Mouse (Mus musculus): Measurements from ENCODE around the gene Arfgap2. TPM values are rescaled to one million over a fixed set of nuclear protein-coding genes. Genes with fewer than 3 reads are reported as not detected.

Arfgap2 gene
- polyA plus RNA-seq, 1 experiment from 2014 or later, result 84.0 TPM

- DNase-seq (ENCODE audit: low spot score) (peak; percentile 78), ATAC-seq (replicated peaks; ENCODE audit: low FRiP score) (peak; percentile 64)
- Histone ChIP-seq H3K4me2 (ENCODE audit: low read depth, low read length, severe bottlenecking) (no peak overlapping the region), H3K27ac (ENCODE audit: low read depth, low read length) (no peak overlapping the region), H3K9ac (ENCODE audit: low read length) (no peak overlapping the region), H3K4me1 (replicated peaks; ENCODE audit: control insufficient read depth, insufficient read depth, low read length) (no peaks in the 10 kb centered on the region), H3K27me3 (ENCODE audit: control insufficient read depth, insufficient read depth, low read length) (no peaks in the 10 kb centered on the region), H3K36me3 (ENCODE audit: control insufficient read depth, insufficient read depth, low read length) (peaks cover 8% of the 10 kb centered on the region; the same call in 1 of the 2 replicates), H3K9me3 (ENCODE audit: control insufficient read depth, low read length) (no peaks in the 10 kb centered on the region), H3K4me3 (ENCODE audit: low read depth, low read length) (no peak overlapping the region)
- WGBS, result 48% methylated on average over 10 of the region's 10 CpGs
Observed at GRCm38 (mm10) chr2:91278749-91279371, 14.1 kb downstream of the Arfgap2 start.

DNA sequence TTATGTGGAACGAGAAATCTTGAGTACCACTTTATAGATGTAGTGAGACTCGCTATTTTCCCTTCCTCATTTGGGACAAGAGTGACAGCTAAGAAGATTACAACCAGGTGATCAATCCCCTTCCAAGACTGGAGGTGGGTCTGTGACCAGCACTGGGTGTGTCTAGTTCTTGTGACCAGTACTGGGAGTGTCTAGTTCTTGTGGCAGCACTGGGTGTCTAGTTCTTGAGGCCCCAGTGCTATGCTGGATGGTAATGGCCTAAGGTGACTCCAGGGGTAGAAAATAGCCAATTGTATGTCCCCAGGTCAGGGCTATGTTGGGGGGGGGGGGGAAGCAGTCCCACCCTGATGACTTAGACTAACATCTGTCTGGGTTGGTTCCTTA is 14.6 kb downstream of the Arfgap2 start:
- no peaks in the 10 kb centered on the region for H3K4me1 ChIP-seq (replicated peaks; ENCODE audit: control insufficient read depth, insufficient read depth, low read length)
- no peak overlapping the region for H3K9ac ChIP-seq (ENCODE audit: low read length)
- no peaks in the 10 kb centered on the region for H3K27me3 ChIP-seq (ENCODE audit: control insufficient read depth, insufficient read depth, low read length)
- H3K4me3 ChIP-seq (ENCODE audit: low read depth, low read length), result no peak overlapping the region
- 91% methylated on average over 2 of the region's 2 CpGs for WGBS
- H3K9me3 ChIP-seq (ENCODE audit: control insufficient read depth, low read length), result no peaks in the 10 kb centered on the region
- DNase-seq (ENCODE audit: low spot score) (no peak), ATAC-seq (replicated peaks; ENCODE audit: low FRiP score) (peak; percentile 29; the same call in 1 of the 2 replicates)
- H3K27ac ChIP-seq (ENCODE audit: low read depth, low read length), result no peak overlapping the region
- peaks cover 8% of the 10 kb centered on the region; the same call in 1 of the 2 replicates for H3K36me3 ChIP-seq (ENCODE audit: control insufficient read depth, insufficient read depth, low read length)
- H3K4me2 ChIP-seq (ENCODE audit: low read depth, low read length, severe bottlenecking), result no peak overlapping the region

GRCm38 (mm10) chr2:91281366-91281765 is 16.6 kb downstream of the Arfgap2 start:
- H3K4me2 ChIP-seq (ENCODE audit: low read depth, low read length, severe bottlenecking), result no peak overlapping the region
- no peak overlapping the region for H3K9ac ChIP-seq (ENCODE audit: low read length)
- no peak; the same call in 1 of the 2 replicates for ATAC-seq (replicated peaks; ENCODE audit: low FRiP score)
- no peaks in the 10 kb centered on the region for H3K4me1 ChIP-seq (replicated peaks; ENCODE audit: control insufficient read depth, insufficient read depth, low read length)
- no peaks in the 10 kb centered on the region for H3K9me3 ChIP-seq (ENCODE audit: control insufficient read depth, low read length)
- WGBS, result 48% methylated on average over 5 of the region's 5 CpGs
- H3K36me3 ChIP-seq (ENCODE audit: control insufficient read depth, insufficient read depth, low read length), result no peaks in the 10 kb centered on the region; the same call in 1 of the 2 replicates
- no peak for DNase-seq (ENCODE audit: low spot score)
- no peak overlapping the region for H3K27ac ChIP-seq (ENCODE audit: low read depth, low read length)
- no peak overlapping the region for H3K4me3 ChIP-seq (ENCODE audit: low read depth, low read length)
- H3K27me3 ChIP-seq (ENCODE audit: control insufficient read depth, insufficient read depth, low read length), result no peaks in the 10 kb centered on the region

DNA sequence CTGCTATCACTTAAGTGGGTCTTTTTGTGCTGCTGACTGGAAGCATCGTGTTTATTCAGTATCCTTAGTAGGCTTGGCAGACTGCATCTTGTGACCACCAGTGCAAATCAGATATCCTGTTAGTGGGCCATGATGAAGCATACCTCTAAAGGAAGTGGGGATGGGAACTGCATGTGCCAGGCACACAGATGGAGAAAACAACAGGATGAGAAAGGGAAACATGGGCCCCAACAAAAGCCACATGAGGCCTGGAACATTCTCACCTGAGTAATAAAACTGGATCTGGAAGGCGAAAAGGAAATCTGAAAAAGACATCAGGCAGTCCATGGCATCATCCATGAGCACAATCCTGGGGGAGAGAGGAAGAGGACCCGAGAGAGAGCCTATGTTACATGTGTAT is 19.2 kb downstream of the Arfgap2 start:
- H3K4me1 ChIP-seq (replicated peaks; ENCODE audit: control insufficient read depth, insufficient read depth, low read length), result no peaks in the 10 kb centered on the region
- no peak overlapping the region for H3K4me2 ChIP-seq (ENCODE audit: low read depth, low read length, severe bottlenecking)
- no peaks in the 10 kb centered on the region for H3K27me3 ChIP-seq (ENCODE audit: control insufficient read depth, insufficient read depth, low read length)
- H3K4me3 ChIP-seq (ENCODE audit: low read depth, low read length), result no peak overlapping the region
- no peak overlapping the region for H3K27ac ChIP-seq (ENCODE audit: low read depth, low read length)
- WGBS, result 88% methylated on average over 3 of the region's 3 CpGs
- no peak overlapping the region; the same call in 1 of the 2 replicates for H3K9ac ChIP-seq (ENCODE audit: low read length)
- no peaks in the 10 kb centered on the region for H3K9me3 ChIP-seq (ENCODE audit: control insufficient read depth, low read length)
- no peak for ATAC-seq (replicated peaks; ENCODE audit: low FRiP score)
- no peaks in the 10 kb centered on the region for H3K36me3 ChIP-seq (ENCODE audit: control insufficient read depth, insufficient read depth, low read length)
- no peak for DNase-seq (ENCODE audit: low spot score)

GRCm38 (mm10) chr2:91284375-91285199 is 19.8 kb downstream of the Arfgap2 start:
- no peaks in the 10 kb centered on the region for H3K36me3 ChIP-seq (ENCODE audit: control insufficient read depth, insufficient read depth, low read length)
- H3K9me3 ChIP-seq (ENCODE audit: control insufficient read depth, low read length), result no peaks in the 10 kb centered on the region
- H3K4me3 ChIP-seq (ENCODE audit: low read depth, low read length), result no peak overlapping the region
- no peaks in the 10 kb centered on the region for H3K4me1 ChIP-seq (replicated peaks; ENCODE audit: control insufficient read depth, insufficient read depth, low read length)
- DNase-seq (ENCODE audit: low spot score) (no peak), ATAC-seq (replicated peaks; ENCODE audit: low FRiP score) (no peak)
- H3K27ac ChIP-seq (ENCODE audit: low read depth, low read length), result no peak overlapping the region
- no peaks in the 10 kb centered on the region for H3K27me3 ChIP-seq (ENCODE audit: control insufficient read depth, insufficient read depth, low read length)
- 76% methylated on average over 13 of the region's 13 CpGs for WGBS
- no peak overlapping the region for H3K4me2 ChIP-seq (ENCODE audit: low read depth, low read length, severe bottlenecking)
- no peak overlapping the region; the same call in 1 of the 2 replicates for H3K9ac ChIP-seq (ENCODE audit: low read length)

GRCm38 (mm10) chr2:91285885-91286505 is 21.2 kb downstream of the Arfgap2 start:
- ATAC-seq (replicated peaks; ENCODE audit: low FRiP score), result peak; percentile 44
- WGBS, result 13% methylated on average over 7 of the region's 7 CpGs
- DNase-seq (ENCODE audit: low spot score), result peak; percentile 85
- Histone ChIP-seq H3K4me1 (replicated peaks; ENCODE audit: control insufficient read depth, insufficient read depth, low read length) (no peaks in the 10 kb centered on the region), H3K9me3 (ENCODE audit: control insufficient read depth, low read length) (no peaks in the 10 kb centered on the region), H3K4me2 (ENCODE audit: low read depth, low read length, severe bottlenecking) (no peak overlapping the region), H3K4me3 (ENCODE audit: low read depth, low read length) (no peak overlapping the region), H3K27me3 (ENCODE audit: control insufficient read depth, insufficient read depth, low read length) (no peaks in the 10 kb centered on the region), H3K27ac (ENCODE audit: low read depth, low read length) (no peak overlapping the region), H3K36me3 (ENCODE audit: control insufficient read depth, insufficient read depth, low read length) (no peaks in the 10 kb centered on the region), H3K9ac (ENCODE audit: low read length) (no peak overlapping the region)

DNA sequence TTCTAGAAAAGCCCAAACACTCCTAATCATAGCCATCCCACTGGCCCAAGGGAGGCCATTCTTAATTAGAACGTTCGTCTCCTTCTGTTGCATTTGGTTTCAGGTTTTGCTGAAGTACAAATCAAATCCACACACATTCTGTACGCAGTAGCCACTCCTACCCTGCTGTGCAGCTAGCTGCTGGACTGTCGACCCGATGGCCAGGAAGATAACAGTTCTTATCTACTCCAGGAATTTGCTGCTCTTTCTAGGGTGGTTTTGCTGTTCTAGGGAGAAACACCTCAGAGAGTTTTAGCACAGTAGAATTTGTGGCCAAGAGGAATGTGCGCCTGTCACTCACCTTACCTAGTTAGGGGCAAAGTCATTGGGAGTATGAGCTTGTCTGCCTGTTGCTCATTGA is 22.8 kb downstream of the Arfgap2 start:
- Histone ChIP-seq H3K9me3 (ENCODE audit: control insufficient read depth, low read length) (no peaks in the 10 kb centered on the region), H3K4me3 (ENCODE audit: low read depth, low read length) (no peak overlapping the region), H3K4me1 (replicated peaks; ENCODE audit: control insufficient read depth, insufficient read depth, low read length) (no peaks in the 10 kb centered on the region), H3K9ac (ENCODE audit: low read length) (no peak overlapping the region), H3K36me3 (ENCODE audit: control insufficient read depth, insufficient read depth, low read length) (no peaks in the 10 kb centered on the region), H3K27ac (ENCODE audit: low read depth, low read length) (no peak overlapping the region), H3K4me2 (ENCODE audit: low read depth, low read length, severe bottlenecking) (no peak overlapping the region), H3K27me3 (ENCODE audit: control insufficient read depth, insufficient read depth, low read length) (no peaks in the 10 kb centered on the region)
- ATAC-seq (replicated peaks; ENCODE audit: low FRiP score), result no peak
- DNase-seq (ENCODE audit: low spot score), result no peak
- 77% methylated on average over 6 of the region's 6 CpGs for WGBS

DNA sequence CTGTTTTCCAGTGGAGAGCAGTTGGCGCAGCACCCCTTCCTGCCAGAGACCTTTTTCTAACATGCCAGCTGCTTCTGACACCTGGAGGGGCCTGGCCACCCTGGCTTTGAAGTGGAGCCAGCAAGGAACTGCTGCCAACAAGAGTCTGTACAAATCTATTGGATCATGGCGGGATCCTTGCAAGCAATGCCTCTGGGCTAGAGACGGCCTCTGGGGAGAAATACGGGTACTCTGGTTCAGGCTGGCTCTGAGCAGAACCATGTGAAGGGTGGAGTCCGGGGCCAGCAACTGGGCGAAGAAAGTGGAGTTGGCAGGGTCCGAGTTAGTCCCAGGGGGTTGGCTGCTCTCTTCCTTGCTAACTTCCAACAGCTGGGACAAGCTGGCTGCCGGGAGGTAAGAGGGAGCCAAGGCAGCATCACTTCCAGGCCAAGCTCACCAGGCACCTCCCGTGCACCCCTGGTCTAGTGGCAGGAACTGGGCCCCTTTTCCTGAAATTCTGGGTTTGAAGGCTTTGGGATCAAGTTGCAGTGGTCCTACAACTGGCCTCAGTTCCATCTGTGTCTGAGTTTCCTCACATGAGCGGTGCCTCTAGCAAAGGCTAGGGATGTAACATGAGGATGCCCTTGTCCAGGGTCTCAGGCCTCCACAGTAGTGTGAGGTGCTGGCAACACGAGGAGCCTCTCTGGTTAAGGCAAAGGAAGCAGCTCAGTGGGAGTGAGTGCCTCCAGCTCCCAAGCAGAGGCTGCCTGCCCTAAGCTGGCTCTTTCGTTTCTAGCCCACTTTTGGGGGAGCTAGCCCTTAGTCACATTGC is 26.6 kb downstream of the Arfgap2 start:
- DNase-seq (ENCODE audit: low spot score), result no peak
- Histone ChIP-seq H3K9ac (ENCODE audit: low read length) (no peak overlapping the region), H3K27me3 (ENCODE audit: control insufficient read depth, insufficient read depth, low read length) (no peaks in the 10 kb centered on the region), H3K4me3 (ENCODE audit: low read depth, low read length) (no peak overlapping the region), H3K4me1 (replicated peaks; ENCODE audit: control insufficient read depth, insufficient read depth, low read length) (no peaks in the 10 kb centered on the region), H3K9me3 (ENCODE audit: control insufficient read depth, low read length) (no peaks in the 10 kb centered on the region), H3K27ac (ENCODE audit: low read depth, low read length) (no peak overlapping the region), H3K4me2 (ENCODE audit: low read depth, low read length, severe bottlenecking) (no peak overlapping the region), H3K36me3 (ENCODE audit: control insufficient read depth, insufficient read depth, low read length) (no peaks in the 10 kb centered on the region)
- no peak for ATAC-seq (replicated peaks; ENCODE audit: low FRiP score)
- 90% methylated on average over 12 of the region's 12 CpGs for WGBS
